Mouse (Mus musculus): ENCODE results near the gene Isy1.

- TF ChIP-seq CTCF (IDR thresholded peaks at IDR 0.05; ENCODE audit: low read depth) (peak; percentile 25; the same call in 1 of the 2 replicates), EP300 (IDR thresholded peaks at IDR 0.05; ENCODE audit: low read depth) (peak; percentile 30; the same call in 1 of the 2 replicates)
Measured at GRCm38 (mm10) chr6:87811675-87812338, 26.8 kb downstream of the Isy1 start, which contains the start of gene Rab43.

Data from heart, postnatal 0 days (tissue).